Mouse (Mus musculus) MEL (cell line): ENCODE results near the gene Mchr1. TPM values are rescaled to one million over a fixed set of nuclear protein-coding genes. Genes with fewer than 3 reads are reported as not detected.

ENCODE experiments used
- DNase-seq: peaks from one replicate; pipeline ENCODE4 v3.0.0; 2011; ENCODE audit warnings: low read depth, low spot score
- H3K27ac ChIP-seq: 2 replicates; pipeline ENCODE4 v1.5.1; 2012; ENCODE audit warnings: low read depth, mild to moderate bottlenecking, control low read depth, low read length, moderate library complexity; ENCODE audit not compliant: control insufficient read depth
- H3K27me3 ChIP-seq, 2 experiments: fragments of 150-350 bp in 1 of 2; sonication (generic) in 1 of 2; 2 replicates each; pipeline ENCODE4 v1.6.1; 2012; ENCODE audit warnings: low read length in 2 of 2, mild to moderate bottlenecking in 2 of 2, improper control_type of control experiment in 1 of 2, moderate library complexity in 1 of 2; ENCODE audit not compliant: insufficient read depth in 2 of 2, control insufficient read depth in 1 of 2
- H3K36me3 ChIP-seq, 2 experiments: 2 replicates each; pipeline ENCODE4 v1.6.1; 2012 to 2014; ENCODE audit warnings: low read length in 2 of 2, improper control_type of control experiment in 1 of 2, inconsistent platforms in 1 of 2, mild to moderate bottlenecking in 1 of 2; ENCODE audit not compliant: insufficient read depth in 2 of 2, control insufficient read depth in 1 of 2
- H3K4me1 ChIP-seq, 2 experiments: fragments of 150-350 bp in 1 of 2; sonication (generic) in 1 of 2; 2 replicates each; pipeline ENCODE4 v1.6.1; 2012; ENCODE audit warnings: low read length in 2 of 2, improper control_type of control experiment in 1 of 2, mild to moderate bottlenecking in 1 of 2; ENCODE audit not compliant: insufficient read depth in 2 of 2, control insufficient read depth in 1 of 2
- H3K4me3 ChIP-seq, 2 experiments: fragments of 150-350 bp in 1 of 2; sonication (generic) in 1 of 2; 2 replicates each; pipeline ENCODE4 v1.5.1; 2012; ENCODE audit warnings: low read depth in 2 of 2, low read length in 2 of 2, mild to moderate bottlenecking in 2 of 2, moderate library complexity in 2 of 2, control low read depth in 1 of 2, improper control_type of control experiment in 1 of 2; ENCODE audit not compliant: control insufficient read depth in 1 of 2, insufficient read depth in 1 of 2
- H3K79me2 ChIP-seq: 2 replicates; pipeline ENCODE4 v1.6.1; 2012; ENCODE audit warnings: mild to moderate bottlenecking, low read length, moderate library complexity; ENCODE audit not compliant: control insufficient read depth, poor library complexity, insufficient read depth
- H3K9ac ChIP-seq: 2 replicates; pipeline ENCODE4 v1.6.1; 2012; ENCODE audit warnings: low read depth, mild to moderate bottlenecking, control low read depth, low read length, moderate library complexity; ENCODE audit not compliant: control insufficient read depth, poor library complexity, severe bottlenecking
- H3K9me3 ChIP-seq: fragments of 150-350 bp; sonication (generic); replicated peaks from 2 replicates; pipeline ENCODE4 v1.6.1; 2012; ENCODE audit warnings: mild to moderate bottlenecking, low read length, improper control_type of control experiment, moderate library complexity; ENCODE audit not compliant: insufficient read depth
- BHLHE40 ChIP-seq: IDR thresholded peaks from 2 replicates; pipeline ENCODE4 v1.6.1; 2012; ENCODE audit warnings: low read depth, mild to moderate bottlenecking, inconsistent platforms, low read length, improper control_type of control experiment, borderline replicate concordance
- E2F4 ChIP-seq: IDR thresholded peaks from 2 replicates; pipeline ENCODE4 v1.6.1; 2011; ENCODE audit warnings: low read depth, low read length, improper control_type of control experiment, borderline replicate concordance
- ELF1 ChIP-seq: IDR thresholded peaks from 2 replicates; pipeline ENCODE4 v1.6.1; 2014; ENCODE audit warnings: low read depth, mild to moderate bottlenecking, inconsistent platforms, low read length, improper control_type of control experiment, moderate library complexity
- EP300 ChIP-seq, 2 experiments: IDR thresholded peaks; 2 replicates each; pipeline ENCODE4 v1.6.1; 2011; ENCODE audit warnings: improper control_type of control experiment in 2 of 2, low read length in 2 of 2, low read depth in 1 of 2, mild to moderate bottlenecking in 1 of 2
- ETS1 ChIP-seq: IDR thresholded peaks from 2 replicates; pipeline ENCODE4 v1.6.1; 2012; ENCODE audit warnings: low read depth, mild to moderate bottlenecking, inconsistent platforms, low read length, improper control_type of control experiment, moderate library complexity
- GATA1 ChIP-seq: IDR thresholded peaks from 2 replicates; pipeline ENCODE4 v1.6.1; 2011; ENCODE audit warnings: low read depth, low read length, improper control_type of control experiment
- MAX ChIP-seq: IDR thresholded peaks from 2 replicates; pipeline ENCODE4 v1.6.1; 2011; ENCODE audit warnings: low read length, improper control_type of control experiment
- MEF2A ChIP-seq: IDR thresholded peaks from 2 replicates; pipeline ENCODE4 v1.6.1; 2014; ENCODE audit warnings: low read depth, mild to moderate bottlenecking, inconsistent platforms, low read length, improper control_type of control experiment; ENCODE audit not compliant: poor library complexity, insufficient replicate concordance, severe bottlenecking; ENCODE audit errors: extremely low read depth
- MXI1 ChIP-seq: IDR thresholded peaks from 2 replicates; pipeline ENCODE4 v1.6.1; 2011; ENCODE audit warnings: mild to moderate bottlenecking, low read depth, low read length, improper control_type of control experiment
- MYB ChIP-seq: IDR thresholded peaks from 2 replicates; pipeline ENCODE4 v1.6.1; 2011; ENCODE audit warnings: mild to moderate bottlenecking, low read depth, low read length, improper control_type of control experiment
- MYC ChIP-seq: IDR thresholded peaks from 2 replicates; pipeline ENCODE4 v1.6.1; 2011; ENCODE audit warnings: low read depth, mild to moderate bottlenecking, low read length, improper control_type of control experiment, moderate library complexity
- NRF1 ChIP-seq: IDR thresholded peaks from 2 replicates; pipeline ENCODE4 v1.6.1; 2014; ENCODE audit warnings: low read depth, mild to moderate bottlenecking, inconsistent platforms, low read length, improper control_type of control experiment, moderate library complexity; ENCODE audit not compliant: poor library complexity, insufficient read depth, severe bottlenecking
- POLR2AphosphoS2 ChIP-seq: IDR thresholded peaks from 2 replicates; pipeline ENCODE4 v1.6.1; 2011; ENCODE audit warnings: low read length, improper control_type of control experiment
- POLR2AphosphoS5 ChIP-seq: IDR thresholded peaks from 2 replicates; pipeline ENCODE4 v1.6.1; 2012; ENCODE audit warnings: low read depth, borderline replicate concordance, mild to moderate bottlenecking, inconsistent platforms, low read length, moderate library complexity, mixed read lengths
- RAD21 ChIP-seq: IDR thresholded peaks from 2 replicates; pipeline ENCODE4 v1.6.1; 2011; ENCODE audit warnings: mild to moderate bottlenecking, low read depth, low read length, improper control_type of control experiment
- RCOR1 ChIP-seq: IDR thresholded peaks from 2 replicates; pipeline ENCODE4 v1.6.1; 2012; ENCODE audit warnings: low read depth, mild to moderate bottlenecking, inconsistent platforms, low read length, improper control_type of control experiment
- SIN3A ChIP-seq: IDR thresholded peaks from 2 replicates; pipeline ENCODE4 v1.6.1; 2012; ENCODE audit warnings: low read length, improper control_type of control experiment, inconsistent platforms
- TBP ChIP-seq: IDR thresholded peaks from 2 replicates; pipeline ENCODE4 v1.8.0; 2011; ENCODE audit warnings: low read depth, low read length, improper control_type of control experiment
- TCF12 ChIP-seq: IDR thresholded peaks from 2 replicates; pipeline ENCODE4 v1.6.1; 2014; ENCODE audit warnings: low read depth, mild to moderate bottlenecking, inconsistent platforms, low read length, improper control_type of control experiment, moderate library complexity
- UBTF ChIP-seq: IDR thresholded peaks from 2 replicates; pipeline ENCODE4 v1.6.1; 2012; ENCODE audit warnings: low read depth, mild to moderate bottlenecking, inconsistent platforms, low read length, improper control_type of control experiment, moderate library complexity, borderline replicate concordance; ENCODE audit not compliant: insufficient read depth
- USF1 ChIP-seq: IDR thresholded peaks from 2 replicates; pipeline ENCODE4 v1.6.1; 2014; ENCODE audit warnings: low read depth, mild to moderate bottlenecking, inconsistent platforms, low read length, improper control_type of control experiment, moderate library complexity
- USF2 ChIP-seq, 2 experiments: IDR thresholded peaks; 2 replicates each; pipeline ENCODE4 v1.6.1; 2011 to 2012; ENCODE audit warnings: improper control_type of control experiment in 2 of 2, low read length in 2 of 2, borderline replicate concordance in 1 of 2, inconsistent platforms in 1 of 2, low read depth in 1 of 2, mild to moderate bottlenecking in 1 of 2; ENCODE audit not compliant: insufficient read depth in 1 of 2
- ZMIZ1 ChIP-seq: IDR thresholded peaks from 2 replicates; pipeline ENCODE4 v1.6.1; 2012; ENCODE audit warnings: low read depth, mild to moderate bottlenecking, inconsistent platforms, low read length, improper control_type of control experiment, moderate library complexity
- polyA plus RNA-seq, 2 experiments: library from polyadenylated mRNA; stranded (reverse) in 1 of 2; unstranded in 1 of 2; fragments of >175 nt in 1 of 2; fragments of >200 nt in 1 of 2; gene quantifications; 2 replicates each; pipeline versions ENCODE4 v1.2.1 to v1.2.4; 2012; ENCODE audit warnings: low replicate concordance in 2 of 2, low read depth in 1 of 2; ENCODE audit not compliant: insufficient read length in 2 of 2, insufficient read depth in 1 of 2, missing spikeins in 1 of 2
- total RNA-seq: library from RNA; depleted of rRNA; stranded (reverse); fragments of 300-350 nt; gene quantifications from 2 replicates; pipeline ENCODE4 v1.2.3, GENCODE M21; 2012

Mchr1 gene
- total and polyA plus RNA-seq, 3 experiments, result not detected

- Histone ChIP-seq H3K4me3 (peak overlapping the region; percentile 79 to 93), H3K79me2 (peaks cover 2% of the 10 kb centered on the region), H3K27me3 (no peaks in the 10 kb centered on the region)
- DNase-seq, result no peak
- 0 out of 4 replicates have a peak, but pooled peaks of 1 of the 2 experiments have one; percentile 24 for TF ChIP-seq EP300 (IDR thresholded peaks at IDR 0.05; ENCODE audit: low read depth in 1 of 2, low read length in 2 of 2)
- no peak for TF ChIP-seq USF1
- no peak for TF ChIP-seq MYC
- no peak for TF ChIP-seq MYB
- no peak for TF ChIP-seq NRF1
- no peak for TF ChIP-seq GATA1
- no peak for TF ChIP-seq E2F4
- TF ChIP-seq TBP, result no peak
- TF ChIP-seq ELF1, result no peak
- TF ChIP-seq RAD21, result no peak
- no peak for TF ChIP-seq ETS1
- TF ChIP-seq TCF12, result 0 out of 2 replicates have a peak, but pooled peaks have one; percentile 5
- no peak for TF ChIP-seq ZMIZ1
- no peak for TF ChIP-seq POLR2AphosphoS5
- no peak; the same call in 1 of the 2 replicates for TF ChIP-seq SIN3A
- no peak for TF ChIP-seq USF2 (IDR thresholded peaks at IDR 0.05; ENCODE audit: borderline replicate concordance in 1 of 2, insufficient read depth in 1 of 2, low read depth in 1 of 2, low read length in 2 of 2)
- no peak for TF ChIP-seq MAX
- no peak for TF ChIP-seq MEF2A
- TF ChIP-seq POLR2AphosphoS2, result no peak
- no peak for TF ChIP-seq UBTF
- TF ChIP-seq BHLHE40, result no peak
- TF ChIP-seq MXI1, result no peak
- peak; percentile 71 for TF ChIP-seq RCOR1
- TF ChIP-seq, all 39 proteins: peak for 3
- peak overlapping the region; percentile 61 for H3K27ac ChIP-seq
- no peaks in the 10 kb centered on the region for H3K9me3 ChIP-seq
- peaks cover 0 to 4% of the 10 kb centered on the region in 2 experiments; a peak in 2 of 4 replicates for H3K36me3 ChIP-seq
- H3K4me1 ChIP-seq, result peaks cover 3 to 11% of the 10 kb centered on the region in 2 experiments; a peak in 2 of 4 replicates
- H3K9ac ChIP-seq, result peak overlapping the region; percentile 68
Measured at GRCm38 (mm10) chr15:81191303-81191702, 44.0 kb upstream of the Mchr1 start.
